Mouse (Mus musculus) heart, adult 2 months (tissue): ENCODE data around the gene Cir1. TPM values are rescaled to one million over a fixed set of nuclear protein-coding genes. Genes with fewer than 3 reads are reported as not detected.

ENCODE experiments used
- DNase-seq, 2 experiments: peaks; one replicate each; pipeline ENCODE4 v3.0.0; 2021
- H3K27ac ChIP-seq: fragments of 200-600 bp; 2 replicates; pipeline ENCODE4 v1.8.1; 2022
- H3K27me3 ChIP-seq: fragments of 200-500 bp; 2 replicates; pipeline ENCODE4 v1.6.1; 2012; ENCODE audit warnings: mild to moderate bottlenecking, low read length, inconsistent platforms, mixed read lengths; ENCODE audit not compliant: control insufficient read depth, insufficient read depth
- H3K36me3 ChIP-seq: fragments of 200-500 bp; 2 replicates; pipeline ENCODE4 v1.6.1; 2012; ENCODE audit warnings: low read length, inconsistent platforms; ENCODE audit not compliant: control insufficient read depth, insufficient read depth
- H3K4me1 ChIP-seq: fragments of 200-500 bp; 2 replicates; pipeline ENCODE4 v1.6.1; 2011; ENCODE audit warnings: low read length; ENCODE audit not compliant: control insufficient read depth, insufficient read depth
- H3K4me3 ChIP-seq: fragments of 200-600 bp; 2 replicates; pipeline ENCODE4 v1.8.1; 2022
- H3K79me2 ChIP-seq: fragments of 200-500 bp; replicated peaks from 2 replicates; pipeline ENCODE4 v1.6.1; 2012; ENCODE audit warnings: mild to moderate bottlenecking, inconsistent platforms, low read length, moderate library complexity, mixed read lengths; ENCODE audit not compliant: control insufficient read depth, insufficient read depth
- H3K9ac ChIP-seq: fragments of 200-500 bp; 2 replicates; pipeline ENCODE4 v1.6.1; 2012; ENCODE audit warnings: low read depth, mild to moderate bottlenecking, control low read depth, inconsistent platforms, low read length, mixed read lengths
- CTCF ChIP-seq: fragments of 200-600 bp; IDR thresholded peaks from 2 replicates; pipeline ENCODE4 v1.8.1; 2022; ENCODE audit warnings: antibody characterized with exemption, mild to moderate bottlenecking, moderate library complexity
- EP300 ChIP-seq: fragments of 200-500 bp; IDR thresholded peaks from 2 replicates; pipeline ENCODE4 v1.6.1; 2011; ENCODE audit warnings: low read depth, low read length, control low read depth; ENCODE audit not compliant: insufficient read depth
- POLR2A ChIP-seq: fragments of 200-500 bp; IDR thresholded peaks from 2 replicates; pipeline ENCODE4 v1.6.1; 2011; ENCODE audit warnings: mild to moderate bottlenecking, low read depth, low read length, control low read depth; ENCODE audit not compliant: insufficient read depth
- WGBS: fragments of 180-500 bp; shearing (Covaris S2); methylation state at CpG from one replicate; pipeline ENCODE4 v1.1.7; 2018; 5-methylcytosine and 5-hydroxymethylcytosine counted together
- intact Hi-C: fragments of 180-260 bp; cut with DNase I; formaldehyde crosslinking; loops from one replicate; pipeline ENCODE4 v1.15.1; 2025
- polyA plus RNA-seq: library from polyadenylated mRNA; depleted of rRNA; stranded (reverse); fragments of >200 nt; gene quantifications from 2 replicates; pipeline ENCODE4 v1.2.3, GENCODE M21; 2012
- total RNA-seq, 2 experiments: library from RNA; stranded (reverse); gene quantifications; 2 replicates each; pipeline ENCODE4 v1.2.3; 2021

Gene Cir1
- total and polyA plus RNA-seq, 3 experiments = 2.5 to 14.3 (median 11.9) TPM

- no peak overlapping the region for H3K4me3 ChIP-seq
- H3K4me1 ChIP-seq = no peaks in the 10 kb centered on the region
- H3K79me2 ChIP-seq = no peaks in the 10 kb centered on the region
- intact Hi-C loops = no loop called here
- no peak overlapping the region for H3K27ac ChIP-seq
- no peaks in the 10 kb centered on the region for H3K36me3 ChIP-seq
- no peaks in the 10 kb centered on the region for H3K27me3 ChIP-seq
- 79% methylated on average over 5 of the region's 5 CpGs for WGBS
- no peak overlapping the region for H3K9ac ChIP-seq
- TF ChIP-seq CTCF (no peak), POLR2A (no peak), EP300 (no peak)
- no peak for DNase-seq
These were observed 31.2 kb upstream of the Cir1 start for GRCm38 (mm10) chr2:73343701-73344100.

GRCm38 (mm10) chr2:73338415-73338814, 25.9 kb upstream of the Cir1 start:
- H3K4me3 ChIP-seq = no peak overlapping the region
- H3K36me3 ChIP-seq = no peaks in the 10 kb centered on the region
- H3K79me2 ChIP-seq = no peaks in the 10 kb centered on the region
- H3K27ac ChIP-seq = no peak overlapping the region
- DNase-seq = no peak
- H3K4me1 ChIP-seq = no peaks in the 10 kb centered on the region
- no peak overlapping the region for H3K9ac ChIP-seq
- TF ChIP-seq CTCF = no peak
- no peak for TF ChIP-seq EP300
- no peak for TF ChIP-seq POLR2A
- intact Hi-C loops = no loop called here
- 71% methylated on average over 8 of the region's 8 CpGs for WGBS
- H3K27me3 ChIP-seq = no peaks in the 10 kb centered on the region

- H3K36me3 ChIP-seq = no peaks in the 10 kb centered on the region
- WGBS = 90% methylated on average over 3 of the region's 3 CpGs
- H3K4me3 ChIP-seq = no peak overlapping the region
- H3K9ac ChIP-seq = no peak overlapping the region
- no peaks in the 10 kb centered on the region for H3K79me2 ChIP-seq
- TF ChIP-seq EP300 = no peak
- no peak for TF ChIP-seq POLR2A
- TF ChIP-seq CTCF = no peak
- H3K27ac ChIP-seq = no peak overlapping the region
- DNase-seq = no peak
- no peaks in the 10 kb centered on the region for H3K4me1 ChIP-seq
- no peaks in the 10 kb centered on the region for H3K27me3 ChIP-seq
- intact Hi-C loops = no loop called here
These were observed 23.4 kb upstream of the Cir1 start for GRCm38 (mm10) chr2:73335949-73336348.

- Histone ChIP-seq H3K9ac (no peak overlapping the region), H3K4me1 (no peaks in the 10 kb centered on the region; the same call in 1 of the 2 replicates), H3K27ac (no peak overlapping the region), H3K4me3 (no peak overlapping the region), H3K36me3 (peaks cover 2% of the 10 kb centered on the region; the same call in 1 of the 2 replicates), H3K27me3 (no peaks in the 10 kb centered on the region), H3K79me2 (no peaks in the 10 kb centered on the region)
- DNase-seq = no peak
- no peak for TF ChIP-seq CTCF
- TF ChIP-seq POLR2A = no peak
- no peak for TF ChIP-seq EP300
- 61% methylated on average over 5 of the region's 5 CpGs for WGBS
- intact Hi-C loops = no loop called here
These were observed 13.4 kb upstream of the Cir1 start for GRCm38 (mm10) chr2:73325871-73326270.

- Histone ChIP-seq H3K27me3 (no peaks in the 10 kb centered on the region), H3K36me3 (peaks cover 2% of the 10 kb centered on the region; the same call in 1 of the 2 replicates), H3K4me1 (no peaks in the 10 kb centered on the region; the same call in 1 of the 2 replicates), H3K27ac (no peak overlapping the region), H3K79me2 (no peaks in the 10 kb centered on the region), H3K9ac (no peak overlapping the region), H3K4me3 (no peak overlapping the region)
- TF ChIP-seq CTCF (no peak), POLR2A (no peak), EP300 (no peak)
- intact Hi-C loops = no loop called here
- WGBS = 68% methylated on average over 12 of the region's 12 CpGs
- DNase-seq = no peak
These were observed 10.5 kb upstream of the Cir1 start for GRCm38 (mm10) chr2:73322991-73323390.

GRCm38 (mm10) chr2:73319218-73319617, 6.7 kb upstream of the Cir1 start:
- intact Hi-C loops = no loop called here
- Histone ChIP-seq H3K4me3 (no peak overlapping the region), H3K27ac (no peak overlapping the region), H3K36me3 (no peaks in the 10 kb centered on the region), H3K9ac (no peak overlapping the region), H3K27me3 (no peaks in the 10 kb centered on the region), H3K79me2 (no peaks in the 10 kb centered on the region), H3K4me1 (no peaks in the 10 kb centered on the region)
- WGBS = 77% methylated on average over 5 of the region's 5 CpGs
- no peak for DNase-seq
- no peak for TF ChIP-seq CTCF
- no peak for TF ChIP-seq POLR2A
- TF ChIP-seq EP300 = no peak

GRCm38 (mm10) chr2:73317426-73317825, 4.9 kb upstream of the Cir1 start:
- WGBS = 95% methylated on average over 9 of the region's 9 CpGs
- TF ChIP-seq CTCF (no peak), EP300 (no peak), POLR2A (no peak)
- no peaks in the 10 kb centered on the region for H3K79me2 ChIP-seq
- DNase-seq = no peak
- no peaks in the 10 kb centered on the region; the same call in 1 of the 2 replicates for H3K4me1 ChIP-seq
- H3K9ac ChIP-seq = no peak overlapping the region
- intact Hi-C loops = no loop called here
- no peak overlapping the region for H3K4me3 ChIP-seq
- H3K36me3 ChIP-seq = no peaks in the 10 kb centered on the region
- H3K27ac ChIP-seq = no peak overlapping the region
- H3K27me3 ChIP-seq = no peaks in the 10 kb centered on the region
